Mouse (Mus musculus) embryonic fibroblast, embryonic 13.5 days (primary cell): ENCODE data around the gene Prl7d1.
"Not testable (repeated sequence)": the region's sequence is repeated elsewhere in the genome, so short reads cannot be mapped to it uniquely, and the experiment has no call there.

Experiments used
- CTCF ChIP-seq: IDR thresholded peaks from 2 replicates; pipeline ENCODE4 v1.5.1; 2011; ENCODE audit warnings: mild to moderate bottlenecking, control low read depth, low read length, moderate library complexity, borderline replicate concordance; ENCODE audit not compliant: insufficient read depth
- POLR2A ChIP-seq: IDR thresholded peaks from 2 replicates; pipeline ENCODE4 v1.6.1; 2011; ENCODE audit warnings: low read depth, mild to moderate bottlenecking, control low read depth, low read length, moderate library complexity

DNA sequence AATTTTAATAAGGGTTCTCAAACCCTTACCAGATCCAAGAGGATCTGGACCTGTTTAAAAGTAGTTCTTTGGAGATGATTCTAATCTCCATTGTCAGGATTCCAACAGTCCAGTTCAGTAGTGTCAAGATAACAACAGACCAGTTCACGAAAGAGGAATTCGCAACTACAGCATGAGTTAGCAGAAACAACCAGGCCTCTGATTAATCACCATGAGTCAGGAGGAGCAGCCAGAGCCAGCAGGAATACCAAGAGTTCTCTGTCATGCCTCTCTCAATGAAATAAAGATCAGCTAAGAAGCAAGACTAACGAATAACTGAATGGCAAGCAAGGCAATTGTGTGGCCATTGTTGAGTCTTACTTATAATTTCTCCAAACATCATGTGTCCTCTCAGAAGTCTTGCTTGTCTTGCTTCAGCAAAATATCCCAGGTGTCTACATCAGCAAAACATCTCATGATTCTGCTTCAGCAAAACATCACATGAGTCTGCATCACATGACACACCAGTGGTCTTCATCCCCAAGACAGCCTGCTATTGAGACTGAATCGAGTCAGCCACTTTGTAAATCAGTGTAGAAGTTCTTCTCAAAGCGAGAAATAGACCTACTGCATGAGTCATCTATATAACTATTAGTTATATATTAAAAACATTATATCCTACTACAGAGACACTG is 13.9 kb upstream of the Prl7d1 start:
- not testable (repeated sequence) for TF ChIP-seq CTCF, POLR2A
